ENCODE assay signal across 8 mouse cellular contexts in genomic region chr1:63763212-63763694, GRCm38 (mm10). TPM values are rescaled to one million over a fixed set of nuclear protein-coding genes. Genes with fewer than 3 reads are reported as not detected.
DNase-seq lines count a peak whose midpoint lies in the region; ATAC-seq and TF ChIP-seq lines count a peak whose summit lies in the region.

No protein-coding gene starts in this region.

- no peaks in the 10 kb centered on the region for H3K9me3 ChIP-seq in heart, embryonic 16.5 days (replicated peaks; ENCODE audit: control insufficient read depth, low read length)
- no peaks in the 10 kb centered on the region for H3K9me3 ChIP-seq in limb, embryonic 14.5 days (ENCODE audit: control insufficient read depth, low read length)
- no peaks in the 10 kb centered on the region for H3K9me3 ChIP-seq in neural tube, embryonic 15.5 days (replicated peaks)

- peak overlapping the region; percentile 9; the same call in 1 of the 2 replicates for H3K27ac ChIP-seq in heart, embryonic 16.5 days (ENCODE audit: low read length)
- H3K27ac ChIP-seq in limb, embryonic 14.5 days (replicated peaks; ENCODE audit: low read depth, low read length), result no peak overlapping the region; the same call in 1 of the 2 replicates
- H3K27ac ChIP-seq in neural tube, embryonic 15.5 days (replicated peaks), result peak overlapping the region; percentile 77

- H3K4me2 ChIP-seq in heart, embryonic 16.5 days (ENCODE audit: low read depth, low read length), result no peak overlapping the region
- H3K4me2 ChIP-seq in limb, embryonic 14.5 days (replicated peaks; ENCODE audit: low read depth, low read length, severe bottlenecking), result no peak overlapping the region
- H3K4me2 ChIP-seq in neural tube, embryonic 15.5 days, result no peak overlapping the region

- 41% methylated on average over 3 of the region's 3 CpGs for WGBS in heart, embryonic 16.5 days
- WGBS in limb, embryonic 14.5 days, result 15% methylated on average over 3 of the region's 3 CpGs
- 5% methylated on average over 3 of the region's 3 CpGs for WGBS in neural tube, embryonic 15.5 days

- no peaks in the 10 kb centered on the region for H3K36me3 ChIP-seq in heart, embryonic 16.5 days (ENCODE audit: control insufficient read depth, insufficient read depth)
- no peaks in the 10 kb centered on the region for H3K36me3 ChIP-seq in limb, embryonic 14.5 days (ENCODE audit: control insufficient read depth, insufficient read depth, low read length)
- no peaks in the 10 kb centered on the region for H3K36me3 ChIP-seq in neural tube, embryonic 15.5 days

- H3K4me3 ChIP-seq in heart, embryonic 16.5 days (ENCODE audit: low read length), result no peak overlapping the region
- no peak overlapping the region for H3K4me3 ChIP-seq in limb, embryonic 14.5 days (replicated peaks; ENCODE audit: low read length)
- H3K4me3 ChIP-seq in neural tube, embryonic 15.5 days (replicated peaks), result no peak overlapping the region

- no peaks in the 10 kb centered on the region for H3K27me3 ChIP-seq in heart, embryonic 16.5 days (ENCODE audit: control insufficient read depth, insufficient read depth, low read length)
- H3K27me3 ChIP-seq in limb, embryonic 14.5 days (ENCODE audit: control insufficient read depth, insufficient read depth, low read length), result no peaks in the 10 kb centered on the region
- no peaks in the 10 kb centered on the region for H3K27me3 ChIP-seq in neural tube, embryonic 15.5 days (replicated peaks)

- peak; percentile 52; the same call in 1 of the 2 replicates for ATAC-seq in heart, embryonic 16.5 days (replicated peaks; ENCODE audit: extremely low read depth, insufficient read depth, low FRiP score)
- peak; percentile 44 for ATAC-seq in limb, embryonic 14.5 days (ENCODE audit: low FRiP score, low read depth)
- peak; percentile 76 for ATAC-seq in neural tube, embryonic 15.5 days (ENCODE audit: low FRiP score)

- peak; percentile 7 for DNase-seq in urinary bladder, postnatal 14 days (ENCODE audit: low spot score)
- DNase-seq in urinary bladder, postnatal 4 days (ENCODE audit: low spot score in 2 of 2), result no peak
- peak; percentile 76 for DNase-seq in embryo, embryonic 11 days
- DNase-seq in kidney, postnatal 10 days, result peak; percentile 60
- DNase-seq in limb, embryonic 14.5 days (ENCODE audit: low spot score), result peak; percentile 59
- no peak for DNase-seq in spleen, postnatal 14 days (ENCODE audit: low spot score in 2 of 2)

- no peak overlapping the region for H3K9ac ChIP-seq in heart, embryonic 16.5 days (ENCODE audit: low read length)
- no peak overlapping the region for H3K9ac ChIP-seq in limb, embryonic 14.5 days (ENCODE audit: low read depth, low read length, severe bottlenecking)
- H3K9ac ChIP-seq in neural tube, embryonic 15.5 days (replicated peaks), result no peak overlapping the region

- no peak for TF ChIP-seq POLR2A in limb, embryonic 14.5 days (IDR thresholded peaks at IDR 0.05; ENCODE audit: borderline replicate concordance, extremely low read depth, insufficient read depth, insufficient read length)

- H3K4me1 ChIP-seq in heart, embryonic 16.5 days (ENCODE audit: control insufficient read depth, insufficient read depth, low read length), result peaks cover 3% of the 10 kb centered on the region; the same call in 1 of the 2 replicates
- peaks cover 9% of the 10 kb centered on the region for H3K4me1 ChIP-seq in limb, embryonic 14.5 days (ENCODE audit: control insufficient read depth, insufficient read depth, low read length)
- peaks cover 36% of the 10 kb centered on the region for H3K4me1 ChIP-seq in neural tube, embryonic 15.5 days

RNA-seq across cellular contexts. Expression of gene 4933402D24Rik, which starts 5.8 kb away (rescaled TPM):
- polyA plus RNA-seq in heart, embryonic 16.5 days (2015; fragmentation: Nextera tagmentation; extraction: Ambion mirVana), result 0.11 TPM in 1 of 2 replicates, not detected in the other
- polyA plus RNA-seq in limb, embryonic 14.5 days (2012; rRNA removed), result 0.05 TPM in 1 of 2 replicates, not detected in the other
- polyA plus RNA-seq in limb, embryonic 14.5 days (2014; fragmentation: Nextera tagmentation; extraction: Ambion mirVana), result 0.23 TPM in 1 of 2 replicates, not detected in the other
- 0.19 and 0.36 TPM in 2 replicates for polyA plus RNA-seq in neural tube, embryonic 15.5 days (2015; fragmentation: Nextera tagmentation; extraction: Ambion mirVana)

RNA-seq across cellular contexts. Expression of gene Fastkd2, which starts 32.8 kb away (rescaled TPM):
- 52.5 and 54.8 TPM in 2 replicates for polyA plus RNA-seq in heart, embryonic 16.5 days (2015; fragmentation: Nextera tagmentation; extraction: Ambion mirVana)
- 21.6 and 25.3 TPM in 2 replicates for polyA plus RNA-seq in limb, embryonic 14.5 days (2012; rRNA removed)
- 60.2 and 63.4 TPM in 2 replicates for polyA plus RNA-seq in limb, embryonic 14.5 days (2014; fragmentation: Nextera tagmentation; extraction: Ambion mirVana)
- 28.6 and 37.4 TPM in 2 replicates for polyA plus RNA-seq in neural tube, embryonic 15.5 days (2015; fragmentation: Nextera tagmentation; extraction: Ambion mirVana)

RNA-seq across cellular contexts. Expression of gene Mdh1b, which starts 33.1 kb away (rescaled TPM):
- polyA plus RNA-seq in heart, embryonic 16.5 days (2015; fragmentation: Nextera tagmentation; extraction: Ambion mirVana), result 0.16 and 0.34 TPM in 2 replicates
- polyA plus RNA-seq in limb, embryonic 14.5 days (2012; rRNA removed), result 0.08 TPM in 1 of 2 replicates, not detected in the other
- polyA plus RNA-seq in limb, embryonic 14.5 days (2014; fragmentation: Nextera tagmentation; extraction: Ambion mirVana), result not detected in 2 replicates
- polyA plus RNA-seq in neural tube, embryonic 15.5 days (2015; fragmentation: Nextera tagmentation; extraction: Ambion mirVana), result 0.20 and 0.42 TPM in 2 replicates

Comparison
In these comparisons a context has a peak if more than half of its experiments do, and no peak if none do; other contexts are left out.
1. DNase-seq: peak in urinary bladder, postnatal 14 days (single experiment), embryo, embryonic 11 days (single experiment), kidney, postnatal 10 days (single experiment) and limb, embryonic 14.5 days (single experiment); none in urinary bladder, postnatal 4 days (0 of 2) and spleen, postnatal 14 days (0 of 2).
2. Peak in every context shown above with its lines, with median percentiles within 50 percentile points of each other: ATAC-seq.